In genomic region chr1:189627976-189628768, GRCm38 (mm10) we compare ENCODE assay signal across 7 mouse cellular contexts. TPM values are rescaled to one million over a fixed set of nuclear protein-coding genes. Genes with fewer than 3 reads are reported as not detected.
DNase-seq lines count a peak whose midpoint lies in the region.

No protein-coding gene starts in this region.

- DNase-seq in urinary bladder, postnatal 25 days (ENCODE audit: low spot score) = peak; percentile 33
- no peak for DNase-seq in urinary bladder, adult 2 months (ENCODE audit: low spot score)
- DNase-seq in adrenal gland, postnatal 36 days = peak; percentile 77 to 78
- peak; percentile 74 for DNase-seq in forelimb bud, embryonic 11.5 days (ENCODE audit: low read depth, low spot score)
- DNase-seq in kidney, adult 11 months = peak; percentile 36
- DNase-seq in lung, adult 18-20 months = peak; percentile 9 to 37
- DNase-seq in retina, postnatal 7 days (ENCODE audit: low read depth, low spot score) = peak; percentile 38

RNA-seq across cellular contexts. Expression of gene Cenpf, which starts 59.7 kb away (rescaled TPM):
- 0.40 and 0.65 TPM in 2 replicates for polyA plus RNA-seq in urinary bladder, adult 2 months (2012; rRNA removed)
- 1 to 10 TPM; 4.0 to 4.7 TPM for total RNA-seq in adrenal gland, postnatal 36 days (2021)
